In the genomic region with DNA sequence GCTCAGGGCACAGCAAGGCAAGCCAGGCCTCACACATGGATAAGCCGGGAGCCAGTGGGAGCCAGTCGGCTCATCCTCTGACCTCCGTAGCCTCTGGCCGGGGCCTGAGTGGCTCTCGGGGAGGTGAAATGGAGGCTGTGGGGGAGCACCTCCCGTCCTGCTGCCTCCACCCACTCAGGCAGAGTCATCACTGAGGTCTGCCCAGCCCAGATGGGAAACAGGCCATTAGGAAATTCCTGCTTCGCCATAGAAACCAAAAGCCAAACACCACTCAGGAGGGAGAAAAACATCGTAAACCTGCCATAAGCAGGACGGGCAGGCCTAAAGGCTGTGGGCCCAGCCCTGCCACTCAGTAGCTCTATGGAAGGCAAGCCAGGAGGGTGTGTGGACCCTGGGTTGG, we compare ENCODE assay signal across 9 mouse cellular contexts. TPM values are rescaled to one million over a fixed set of nuclear protein-coding genes. Genes with fewer than 3 reads are reported as not detected.
DNase-seq lines count a peak whose midpoint lies in the region; ATAC-seq and TF ChIP-seq lines count a peak whose summit lies in the region.
"Had no signal": no experiment of that assay in that cellular context is flagged by ENCODE, and none has a peak within 500 bp of the region (broad histone marks: within the 10 kb centered on the region; RNA-seq: fewer than 3 reads in every experiment).

No protein-coding gene starts in this region.

- H3K27ac ChIP-seq in gastrocnemius, adult 2 months: peak overlapping the region; percentile 85
- no peak overlapping the region for H3K27ac ChIP-seq in forebrain, embryonic 15.5 days (replicated peaks)

- H3K36me3 ChIP-seq in forebrain, embryonic 15.5 days: no peaks in the 10 kb centered on the region

- DNase-seq in gastrocnemius, adult 18-20 months (ENCODE audit: low spot score): peak; percentile 75
- no peak for DNase-seq in gastrocnemius, postnatal 10 days
- peak; percentile 77 for DNase-seq in gastrocnemius, adult 2 months
- DNase-seq in kidney, adult 9 months: peak; percentile 54
- DNase-seq in lung, postnatal 4 days: peak; percentile 58 to 65
- DNase-seq in left cerebral cortex, postnatal 25 days (ENCODE audit: low spot score in 2 of 2): no peak
- no peak for DNase-seq in thymus, postnatal 0 days (ENCODE audit: low spot score)

- H3K27me3 ChIP-seq in forebrain, embryonic 15.5 days: no peaks in the 10 kb centered on the region

- H3K4me2 ChIP-seq in forebrain, embryonic 15.5 days (replicated peaks): no peak overlapping the region

- ATAC-seq in forebrain, embryonic 15.5 days (replicated peaks): no peak

- H3K4me3 ChIP-seq in gastrocnemius, adult 2 months: peak overlapping the region; percentile 29
- no peak overlapping the region for H3K4me3 ChIP-seq in forebrain, embryonic 15.5 days

- WGBS in forebrain, embryonic 15.5 days: 56% methylated on average over 9 of the region's 9 CpGs

- no peaks in the 10 kb centered on the region for H3K9me3 ChIP-seq in forebrain, embryonic 15.5 days

- TF ChIP-seq CTCF in gastrocnemius, adult 2 months (IDR thresholded peaks at IDR 0.05): no peak

- intact Hi-C loops in gastrocnemius, adult 2 months (cut with DNase I): no loop called here
- intact Hi-C loops in left cerebral cortex, postnatal 25 days (cut with DNase I): no loop called here

- peaks cover 47% of the 10 kb centered on the region for H3K4me1 ChIP-seq in forebrain, embryonic 15.5 days

- H3K9ac ChIP-seq in forebrain, embryonic 15.5 days (replicated peaks): no peak overlapping the region

RNA-seq across cellular contexts. Expression of gene Pdlim4, which starts 8.5 kb away (rescaled TPM):
- 1 to 10 TPM; 5.1 to 5.6 TPM for total RNA-seq in gastrocnemius, adult 18-20 months (2021)
- total RNA-seq in gastrocnemius, postnatal 10 days (2021): 10 to 100 TPM; 26.0 to 37.9 TPM
- total RNA-seq in gastrocnemius, adult 2 months (2021): 1 to 10 TPM; 4.7 to 7.9 TPM
- polyA plus RNA-seq in forebrain, embryonic 15.5 days (2015; fragmentation: Nextera tagmentation; extraction: Ambion mirVana): 42.8 TPM in 2 replicates
- total RNA-seq in left cerebral cortex, postnatal 25 days (2021): 10 to 100 TPM; 11.8 to 13.2 TPM
- 23.6 and 25.2 TPM in 2 replicates for polyA plus RNA-seq in thymus, postnatal 0 days (2015; fragmentation: Nextera tagmentation; extraction: Ambion mirVana)
- total RNA-seq: CH12.LX had no signal

RNA-seq across cellular contexts. Expression of gene Slc22a4, which starts 32.4 kb away (rescaled TPM):
- 1 to 10 TPM; 2.9 to 3.1 TPM for total RNA-seq in gastrocnemius, adult 18-20 months (2021)
- 1 to 10 TPM; 1.4 to 2.8 TPM for total RNA-seq in gastrocnemius, postnatal 10 days (2021)
- total RNA-seq in gastrocnemius, adult 2 months (2021): 1 to 10 TPM; 1.9 to 2.6 TPM
- polyA plus RNA-seq in forebrain, embryonic 15.5 days (2015; fragmentation: Nextera tagmentation; extraction: Ambion mirVana): 1.1 and 1.2 TPM in 2 replicates
- total RNA-seq in left cerebral cortex, postnatal 25 days (2021): 1 to 10 TPM; 5.2 to 5.7 TPM
- 0.46 and 0.54 TPM in 2 replicates for polyA plus RNA-seq in thymus, postnatal 0 days (2015; fragmentation: Nextera tagmentation; extraction: Ambion mirVana)
- total RNA-seq: CH12.LX had no signal

RNA-seq across cellular contexts. Expression of gene P4ha2, which starts 39.6 kb away (rescaled TPM):
- total RNA-seq in gastrocnemius, adult 18-20 months (2021): 10 to 100 TPM; 31.9 to 38.1 TPM
- total RNA-seq in gastrocnemius, postnatal 10 days (2021): 10 to 100 TPM; 21.1 to 27.7 TPM
- total RNA-seq in gastrocnemius, adult 2 months (2021): 10 to 100 TPM; 27.2 to 46.2 TPM
- 6.0 and 6.7 TPM in 2 replicates for polyA plus RNA-seq in forebrain, embryonic 15.5 days (2015; fragmentation: Nextera tagmentation; extraction: Ambion mirVana)
- total RNA-seq in left cerebral cortex, postnatal 25 days (2021): 10 to 100 TPM; 17.5 to 22.2 TPM
- 5.1 TPM in 2 replicates for polyA plus RNA-seq in thymus, postnatal 0 days (2015; fragmentation: Nextera tagmentation; extraction: Ambion mirVana)

Comparison
In these comparisons a context has a peak if more than half of its experiments do, and no peak if none do; other contexts are left out.
1. DNase-seq: peak in gastrocnemius, adult 18-20 months (single experiment), gastrocnemius, adult 2 months (single experiment), kidney, adult 9 months (single experiment) and lung, postnatal 4 days (2 of 2); none in gastrocnemius, postnatal 10 days (single experiment), left cerebral cortex, postnatal 25 days (0 of 2) and thymus, postnatal 0 days (single experiment).